Mouse (Mus musculus) heart, adult 2 months (tissue): ENCODE results near the gene Celf5.

Experiments used
- CTCF ChIP-seq: fragments of 200-600 bp; IDR thresholded peaks from 2 replicates; pipeline ENCODE4 v1.8.1; 2022; ENCODE audit warnings: antibody characterized with exemption, mild to moderate bottlenecking, moderate library complexity
- EP300 ChIP-seq: fragments of 200-500 bp; IDR thresholded peaks from 2 replicates; pipeline ENCODE4 v1.6.1; 2011; ENCODE audit warnings: low read depth, low read length, control low read depth; ENCODE audit not compliant: insufficient read depth

DNA sequence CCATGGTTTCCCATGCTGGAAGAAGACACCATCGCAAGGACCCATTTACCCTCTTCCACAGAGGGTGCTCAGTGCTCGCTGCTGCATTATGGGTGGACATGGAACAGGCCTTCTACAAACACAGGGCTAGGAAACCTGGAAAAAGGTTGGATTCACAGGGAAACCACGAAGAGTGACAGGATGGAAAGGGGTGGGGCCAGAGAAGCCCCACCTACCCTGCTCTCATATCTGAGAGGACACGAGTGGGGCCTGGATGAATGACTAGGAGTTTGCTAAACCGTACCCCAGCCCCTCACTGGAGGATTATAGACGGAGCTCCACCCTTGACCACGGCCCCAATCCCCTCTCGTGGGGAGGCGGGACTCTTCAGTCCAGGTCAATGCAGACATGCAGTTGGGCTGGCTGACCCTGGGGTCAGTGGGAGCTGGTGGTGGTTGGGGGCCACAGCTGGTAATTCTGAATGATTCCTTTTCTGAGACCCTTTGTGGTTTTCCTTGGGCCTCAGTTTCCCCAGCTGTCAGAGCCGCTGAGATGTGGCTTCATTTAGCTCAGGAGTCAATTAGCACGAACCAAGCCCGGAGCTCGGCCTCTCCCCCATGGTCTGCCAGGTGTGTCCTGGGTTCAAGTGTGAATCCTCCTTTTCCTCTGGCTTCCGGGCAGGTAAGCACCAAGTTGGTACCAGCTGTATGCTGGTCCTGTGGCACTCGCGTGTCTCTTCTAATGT is 69.8 kb downstream of the Celf5 start:
- TF ChIP-seq CTCF = no peak
- no peak for TF ChIP-seq EP300
